Mouse (Mus musculus) heart, postnatal 14 days (tissue): ENCODE measurements around the gene Reg4. TPM values are rescaled to one million over a fixed set of nuclear protein-coding genes. Genes with fewer than 3 reads are reported as not detected.

Source experiments
- DNase-seq, 2 experiments: peaks; one replicate each; pipeline ENCODE4 v3.0.0; 2021 to 2022
- intact Hi-C: fragments of 180-260 bp; cut with DNase I; formaldehyde crosslinking; loops from one replicate; pipeline ENCODE4 v1.15.1; 2025
- total RNA-seq, 2 experiments: library from RNA; stranded (reverse); gene quantifications; 2 replicates each; pipeline ENCODE4 v1.2.3; 2021

Gene Reg4
- total RNA-seq, 2 experiments from 2014 or later: not detected

GRCm38 (mm10) chr3:98229943-98230342 lies 8.0 kb downstream of the Reg4 start:
- DNase-seq: no peak
- intact Hi-C loops: no loop called here

- no peak for DNase-seq
- intact Hi-C loops: no loop called here
These were observed 11.5 kb downstream of the Reg4 start for GRCm38 (mm10) chr3:98233504-98233903.

GRCm38 (mm10) chr3:98236266-98236665 lies 14.3 kb downstream of the Reg4 start:
- intact Hi-C loops: no loop called here

GRCm38 (mm10) chr3:98237240-98237639 lies 15.3 kb downstream of the Reg4 start:
- DNase-seq: no peak
- intact Hi-C loops: no loop called here

More at GRCm38 (mm10) chr3:98236266-98236665, 14.3 kb downstream of the Reg4 start:
- DNase-seq: no peak

- intact Hi-C loops: no loop called here
- DNase-seq: no peak
These were observed 16.2 kb downstream of the Reg4 start for GRCm38 (mm10) chr3:98238150-98238549.

GRCm38 (mm10) chr3:98242051-98242450 lies 20.1 kb downstream of the Reg4 start:
- intact Hi-C loops: loop anchor here (5.0 kb wide), 1 partner anchor 70 kb away; no protein-coding TSS in a partner anchor
- no peak for DNase-seq

- DNase-seq: no peak
- intact Hi-C loops: loop anchor here (5.0 kb wide), 1 partner anchor 70 kb away; no protein-coding TSS in a partner anchor
These were observed 20.6 kb downstream of the Reg4 start for GRCm38 (mm10) chr3:98242458-98243037.

GRCm38 (mm10) chr3:98245892-98246291 lies 23.9 kb downstream of the Reg4 start:
- intact Hi-C loops: no loop called here
- DNase-seq: no peak

- DNase-seq: no peak
- intact Hi-C loops: no loop called here
These were observed 25.2 kb downstream of the Reg4 start for GRCm38 (mm10) chr3:98246985-98247751.

GRCm38 (mm10) chr3:98249378-98249777 lies 27.4 kb downstream of the Reg4 start:
- DNase-seq: no peak
- intact Hi-C loops: no loop called here

- intact Hi-C loops: no loop called here
These were observed 28.0 kb downstream of the Reg4 start for GRCm38 (mm10) chr3:98249833-98250448.

GRCm38 (mm10) chr3:98254059-98254458 lies 32.1 kb downstream of the Reg4 start:
- intact Hi-C loops: no loop called here
- no peak for DNase-seq

More at GRCm38 (mm10) chr3:98249833-98250448, 28.0 kb downstream of the Reg4 start:
- no peak for DNase-seq

GRCm38 (mm10) chr3:98254656-98255583 lies 33.0 kb downstream of the Reg4 start:
- peak in 1 of 2 experiments; percentile 11 for DNase-seq
- intact Hi-C loops: no loop called here

GRCm38 (mm10) chr3:98258723-98259122 lies 36.8 kb downstream of the Reg4 start:
- DNase-seq: no peak
- intact Hi-C loops: no loop called here

- intact Hi-C loops: no loop called here
- peak; percentile 39 to 40 for DNase-seq
These were observed 37.4 kb downstream of the Reg4 start for GRCm38 (mm10) chr3:98259271-98259751.

- intact Hi-C loops: no loop called here
- no peak for DNase-seq
These were observed 38.6 kb downstream of the Reg4 start for GRCm38 (mm10) chr3:98260534-98260933.

- intact Hi-C loops: no loop called here
- no peak for DNase-seq
These were observed 39.5 kb downstream of the Reg4 start for GRCm38 (mm10) chr3:98261415-98261814.

GRCm38 (mm10) chr3:98262133-98262532 lies 40.2 kb downstream of the Reg4 start:
- intact Hi-C loops: no loop called here
- DNase-seq: no peak

GRCm38 (mm10) chr3:98267249-98267651 lies 45.3 kb downstream of the Reg4 start:
- peak; percentile 9 to 50 for DNase-seq

More at GRCm38 (mm10) chr3:98267249-98267651, 45.3 kb downstream of the Reg4 start:
- intact Hi-C loops: no loop called here
